Mouse (Mus musculus): Measurements from ENCODE around the gene Naa38.

The Naa38 gene

DNA sequence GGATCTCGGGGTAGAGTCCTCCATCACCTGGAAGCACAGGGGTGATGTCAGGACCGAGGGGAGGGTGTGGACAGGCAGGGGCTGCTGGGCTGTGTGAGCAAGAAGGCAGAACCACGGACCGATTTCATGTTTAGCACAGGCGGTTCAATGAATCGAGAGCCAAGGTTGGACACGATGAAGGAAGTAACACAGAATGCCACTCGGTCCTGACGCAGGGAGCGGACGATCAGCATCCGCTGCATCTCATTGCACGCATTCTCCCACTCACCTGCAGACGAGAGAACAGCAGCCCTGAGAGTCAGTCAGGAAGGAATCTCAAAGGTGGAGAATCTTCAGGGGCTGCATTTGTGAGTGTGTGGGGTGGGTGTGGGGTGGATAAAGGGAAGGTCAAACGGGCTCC lies 35.3 kb downstream of the Naa38 start:
- no peak for DNase-seq (ENCODE audit: extremely low read depth, low read depth, low spot score)

DNA sequence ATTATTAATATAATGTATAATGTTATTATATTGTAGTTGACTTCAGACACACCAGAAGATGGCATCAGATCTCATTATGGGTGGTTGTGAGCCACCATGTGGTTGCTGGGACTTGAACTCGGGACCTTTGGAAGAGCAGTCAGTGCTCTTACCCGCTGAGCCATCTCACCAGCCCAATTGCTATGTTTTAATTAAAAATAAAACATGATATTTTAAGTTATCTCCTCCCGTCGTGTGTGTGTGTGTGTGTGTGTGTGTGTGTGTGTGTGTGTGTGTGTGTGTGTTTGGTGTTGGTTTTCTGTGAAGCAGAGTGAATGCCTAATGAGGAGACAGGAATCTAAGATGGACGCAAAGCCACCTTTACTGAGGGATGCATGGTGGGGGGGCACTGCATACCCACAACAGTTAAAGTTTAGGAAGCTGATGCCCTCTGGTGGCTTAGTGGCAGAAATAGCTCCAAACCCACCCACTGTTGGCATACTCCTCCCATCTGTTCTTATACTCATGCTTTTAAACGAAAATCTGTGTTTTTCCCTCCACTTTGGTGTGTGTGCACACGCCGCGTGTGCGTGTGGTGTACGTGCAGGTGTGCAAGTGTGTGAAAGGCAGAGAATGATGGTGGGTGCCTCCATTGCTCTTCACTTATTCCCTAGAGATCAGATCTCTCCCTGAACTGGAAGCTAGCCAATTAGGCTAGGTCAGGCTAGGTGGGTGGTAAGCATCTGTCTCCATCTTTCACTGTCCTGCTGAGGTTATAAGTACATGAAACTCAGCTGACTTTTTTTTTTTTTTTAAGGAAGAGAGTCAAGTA lies 36.7 kb downstream of the Naa38 start:
- no peak for DNase-seq (ENCODE audit: extremely low read depth, low read depth, low spot score)

DNA sequence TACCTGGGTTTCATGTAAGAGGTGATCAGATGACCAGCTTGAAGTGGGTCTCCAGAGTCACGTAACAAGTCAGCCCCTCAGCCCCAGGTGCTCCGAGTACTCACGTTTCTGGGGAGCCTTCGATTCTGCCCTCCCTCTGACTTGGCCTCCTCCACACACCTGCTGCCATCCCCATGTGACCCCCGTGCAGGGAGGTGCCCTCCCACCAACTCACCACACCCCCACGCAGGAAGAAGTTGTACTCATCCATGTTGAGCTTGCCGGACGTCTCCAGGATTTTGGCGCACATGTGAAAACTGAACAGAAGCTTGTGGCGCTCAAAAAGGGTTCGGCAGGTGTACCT lies 37.3 kb downstream of the Naa38 start:
- no peak for DNase-seq (ENCODE audit: extremely low read depth, low read depth, low spot score)

DNA sequence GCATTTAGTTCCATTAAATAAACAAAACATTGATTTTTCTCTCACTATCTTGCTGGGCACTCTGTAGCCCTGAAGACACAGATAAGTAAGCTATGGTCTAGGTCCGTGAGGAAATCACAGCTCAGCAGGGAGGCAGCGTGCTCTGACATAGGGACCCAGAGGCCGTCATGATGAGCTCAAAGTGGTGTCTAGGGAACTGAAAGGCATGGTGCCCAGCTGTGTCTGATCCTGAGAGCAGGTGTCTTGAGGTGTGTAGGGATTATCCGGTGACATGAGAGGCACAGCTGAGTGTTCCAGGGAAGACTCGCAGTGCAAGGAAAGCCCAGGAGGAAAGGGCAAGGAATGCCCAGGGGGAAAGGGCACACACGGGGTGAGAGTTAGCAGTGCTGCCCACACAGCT lies 37.9 kb downstream of the Naa38 start:
- DNase-seq (ENCODE audit: extremely low read depth, low read depth, low spot score) = no peak

DNA sequence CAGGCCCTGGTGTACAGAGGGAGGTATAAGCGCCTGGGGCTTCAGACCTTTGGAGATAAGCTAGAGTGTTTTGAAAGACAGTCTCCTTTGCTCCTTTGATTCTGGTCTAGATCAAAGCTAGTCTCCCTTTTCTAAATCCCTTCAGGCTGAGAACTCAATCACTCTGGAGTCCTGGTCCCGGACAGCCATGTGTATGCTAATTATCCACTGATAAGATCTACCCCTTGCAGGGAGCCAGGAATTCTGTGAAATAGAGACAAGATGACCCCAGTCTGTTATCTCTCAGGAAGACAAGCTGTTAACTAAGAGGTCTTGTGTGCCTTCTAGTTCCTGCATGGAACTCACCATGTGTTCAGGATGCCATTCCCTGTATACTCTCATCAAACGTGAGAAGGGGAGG lies 42.0 kb downstream of the Naa38 start:
- no peak for DNase-seq (ENCODE audit: extremely low read depth, low read depth, low spot score)

DNA sequence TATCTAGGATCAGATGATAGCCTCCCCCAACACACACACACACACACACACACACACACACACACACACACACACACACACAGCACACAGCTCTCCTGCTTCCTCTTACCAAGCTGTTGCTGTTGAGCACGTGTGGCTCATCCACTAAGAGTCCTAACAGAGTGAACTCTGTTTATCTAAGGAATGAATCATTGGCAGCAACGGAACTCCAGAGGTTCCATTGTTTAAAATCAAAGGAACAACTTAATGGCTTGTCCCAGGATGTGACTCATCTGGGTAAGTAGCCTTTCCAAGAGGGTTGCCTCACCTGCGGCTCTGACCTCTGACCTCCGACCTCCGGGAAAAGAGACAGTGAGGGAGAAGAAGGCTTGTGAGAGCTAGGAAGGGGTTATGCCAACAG lies 48.0 kb downstream of the Naa38 start:
- DNase-seq (ENCODE audit: extremely low read depth, low read depth, low spot score) = no peak

Measured in fat pad, adult 2 months (tissue).